Mouse (Mus musculus) MEL (cell line): ENCODE data around the gene Scfd2.

ENCODE experiments used
- CHD2 ChIP-seq: IDR thresholded peaks from 2 replicates; pipeline ENCODE4 v1.6.1; 2011; ENCODE audit warnings: low read length, improper control_type of control experiment
- CTCF ChIP-seq, 3 experiments: IDR thresholded peaks in 2 of 3; conservative IDR thresholded peaks in 1 of 3; 2 replicates each; pipeline ENCODE4 v1.5.1; 2011 to 2012; ENCODE audit warnings: low read length in 3 of 3, low read depth in 2 of 3, mild to moderate bottlenecking in 2 of 3, improper control_type of control experiment in 1 of 3, inconsistent platforms in 1 of 3, mixed read lengths in 1 of 3, moderate library complexity in 1 of 3; ENCODE audit not compliant: control insufficient read depth in 1 of 3, insufficient read depth in 1 of 3, poor library complexity in 1 of 3, severe bottlenecking in 1 of 3
- EP300 ChIP-seq, 2 experiments: IDR thresholded peaks; 2 replicates each; pipeline ENCODE4 v1.6.1; 2011; ENCODE audit warnings: improper control_type of control experiment in 2 of 2, low read length in 2 of 2, low read depth in 1 of 2, mild to moderate bottlenecking in 1 of 2
- MAFK ChIP-seq: IDR thresholded peaks from 2 replicates; pipeline ENCODE4 v1.6.1; 2011; ENCODE audit warnings: low read depth, mild to moderate bottlenecking, low read length, improper control_type of control experiment, borderline replicate concordance
- NELFE ChIP-seq: IDR thresholded peaks from 2 replicates; pipeline ENCODE4 v1.6.1; 2011; ENCODE audit warnings: low read depth, low read length, improper control_type of control experiment
- POLR2A ChIP-seq, 2 experiments: IDR thresholded peaks; 2 replicates each; pipeline ENCODE4 v1.6.1; 2011 to 2012; ENCODE audit warnings: low read length in 2 of 2, mild to moderate bottlenecking in 2 of 2, control low read depth in 1 of 2, improper control_type of control experiment in 1 of 2, low read depth in 1 of 2, moderate library complexity in 1 of 2; ENCODE audit not compliant: control insufficient read depth in 1 of 2, insufficient read depth in 1 of 2, poor library complexity in 1 of 2
- POLR2AphosphoS5 ChIP-seq: IDR thresholded peaks from 2 replicates; pipeline ENCODE4 v1.6.1; 2012; ENCODE audit warnings: low read depth, borderline replicate concordance, mild to moderate bottlenecking, inconsistent platforms, low read length, moderate library complexity, mixed read lengths
- RAD21 ChIP-seq: IDR thresholded peaks from 2 replicates; pipeline ENCODE4 v1.6.1; 2011; ENCODE audit warnings: mild to moderate bottlenecking, low read depth, low read length, improper control_type of control experiment
- USF1 ChIP-seq: IDR thresholded peaks from 2 replicates; pipeline ENCODE4 v1.6.1; 2014; ENCODE audit warnings: low read depth, mild to moderate bottlenecking, inconsistent platforms, low read length, improper control_type of control experiment, moderate library complexity

GRCm38 (mm10) chr5:74321010-74321746 is 210.4 kb downstream of the Scfd2 start:
- no peak for TF ChIP-seq CTCF (IDR thresholded peaks at IDR 0.05 in 2 of 3, conservative IDR thresholded peaks at IDR 0.05 in 1 of 3; ENCODE audit: control insufficient read depth in 1 of 3, insufficient read depth in 1 of 3, low read depth in 2 of 3, low read length in 3 of 3, poor library complexity in 1 of 3, severe bottlenecking in 1 of 3)
- no peak for TF ChIP-seq RAD21
- TF ChIP-seq EP300 (IDR thresholded peaks at IDR 0.05; ENCODE audit: low read depth in 1 of 2, low read length in 2 of 2) = no peak
- no peak for TF ChIP-seq NELFE
- TF ChIP-seq POLR2A (IDR thresholded peaks at IDR 0.05; ENCODE audit: control insufficient read depth in 1 of 2, insufficient read depth in 1 of 2, low read depth in 1 of 2, low read length in 2 of 2, poor library complexity in 1 of 2) = no peak
- no peak for TF ChIP-seq MAFK
- no peak for TF ChIP-seq POLR2AphosphoS5
- no peak for TF ChIP-seq USF1
- no peak for TF ChIP-seq CHD2
